Mouse (Mus musculus) CH12.LX (cell line): ENCODE data around the gene Mlana. TPM values are rescaled to one million over a fixed set of nuclear protein-coding genes. Genes with fewer than 3 reads are reported as not detected.

Experiments
- DNase-seq: peaks from one replicate; pipeline ENCODE4 v3.0.0-alpha.2; 2013; ENCODE audit errors: extremely low read depth
- H3K27ac ChIP-seq: 2 replicates; pipeline ENCODE4 v1.5.1; 2012; ENCODE audit warnings: low read depth, mild to moderate bottlenecking, control low read depth, moderate library complexity; ENCODE audit not compliant: insufficient read depth
- H3K27me3 ChIP-seq: replicated peaks from 2 replicates; pipeline ENCODE3; 2012; ENCODE audit warnings: inconsistent platforms
- H3K36me3 ChIP-seq, 2 experiments: replicated peaks in 1 of 2; 2 replicates each; pipeline versions ENCODE3 to v1.6.1; 2012; ENCODE audit warnings: inconsistent platforms in 1 of 2, low read length in 1 of 2, mild to moderate bottlenecking in 1 of 2, mixed read lengths in 1 of 2, moderate library complexity in 1 of 2; ENCODE audit not compliant: control insufficient read depth in 1 of 2, insufficient read depth in 1 of 2
- H3K4me1 ChIP-seq, 2 experiments: 2 replicates each; pipeline ENCODE4 v1.6.1; 2012; ENCODE audit warnings: inconsistent platforms in 1 of 2, moderate library complexity in 1 of 2; ENCODE audit not compliant: insufficient read depth in 2 of 2, control insufficient read depth in 1 of 2
- H3K4me2 ChIP-seq: 2 replicates; pipeline ENCODE4 v1.6.1; 2012; ENCODE audit warnings: low read depth, mild to moderate bottlenecking, control low read depth; ENCODE audit not compliant: poor library complexity, insufficient read depth, severe bottlenecking
- H3K4me3 ChIP-seq, 3 experiments: fragments of 150-350 bp in 1 of 3; sonication (generic) in 1 of 3; replicated peaks in 1 of 3; 2 replicates each; pipeline versions ENCODE3 to v1.5.1; 2011 to 2012; ENCODE audit warnings: low read depth in 2 of 3, low read length in 2 of 3, mild to moderate bottlenecking in 2 of 3, moderate library complexity in 2 of 3, control low read depth in 1 of 3, improper control_type of control experiment in 1 of 3, inconsistent platforms in 1 of 3, mixed read lengths in 1 of 3; ENCODE audit not compliant: poor library complexity in 1 of 3
- H3K79me2 ChIP-seq: replicated peaks from 2 replicates; pipeline ENCODE4 v1.6.1; 2012; ENCODE audit warnings: mild to moderate bottlenecking, moderate library complexity; ENCODE audit not compliant: control insufficient read depth, poor library complexity, insufficient read depth, severe bottlenecking; ENCODE audit errors: extremely low read depth
- H3K9ac ChIP-seq: 2 replicates; pipeline ENCODE4 v1.6.1; 2012; ENCODE audit warnings: low read depth, mild to moderate bottlenecking, control low read depth, moderate library complexity; ENCODE audit not compliant: insufficient read depth
- H3K9me3 ChIP-seq: replicated peaks from 2 replicates; pipeline ENCODE3; 2012; ENCODE audit warnings: low read length, inconsistent platforms, mixed read lengths
- CHD2 ChIP-seq: IDR thresholded peaks from 2 replicates; pipeline ENCODE4 v1.6.1; 2011; ENCODE audit warnings: low read length, improper control_type of control experiment
- CTCF ChIP-seq, 2 experiments: IDR thresholded peaks in 1 of 2; conservative IDR thresholded peaks in 1 of 2; 2 replicates each; pipeline ENCODE4 v1.5.1; 2011 to 2012; ENCODE audit warnings: low read depth in 2 of 2, low read length in 2 of 2, improper control_type of control experiment in 1 of 2, inconsistent platforms in 1 of 2, mild to moderate bottlenecking in 1 of 2, moderate library complexity in 1 of 2
- ELF1 ChIP-seq: IDR thresholded peaks from 2 replicates; pipeline ENCODE4 v1.6.1; 2014; ENCODE audit warnings: low read depth, mild to moderate bottlenecking, inconsistent platforms, low read length, improper control_type of control experiment
- GABPA ChIP-seq: IDR thresholded peaks from 2 replicates; pipeline ENCODE4 v1.6.1; 2012; ENCODE audit warnings: low read depth, low read length, improper control_type of control experiment, inconsistent platforms; ENCODE audit not compliant: insufficient replicate concordance
- HCFC1 ChIP-seq: IDR thresholded peaks from 2 replicates; pipeline ENCODE4 v1.6.1; 2012; ENCODE audit warnings: low read depth, mild to moderate bottlenecking, inconsistent platforms, low read length, improper control_type of control experiment
- JUN ChIP-seq: IDR thresholded peaks from 2 replicates; pipeline ENCODE4 v1.6.1; 2011; ENCODE audit warnings: low read depth, mild to moderate bottlenecking, low read length, improper control_type of control experiment, moderate library complexity; ENCODE audit not compliant: insufficient read depth
- JUND ChIP-seq: conservative IDR thresholded peaks from 2 replicates; pipeline ENCODE4 v1.6.1; 2011; ENCODE audit warnings: low read depth, low read length, improper control_type of control experiment
- KAT2A ChIP-seq: IDR thresholded peaks from 2 replicates; pipeline ENCODE4 v1.6.1; 2012; ENCODE audit warnings: low read length, improper control_type of control experiment, inconsistent platforms; ENCODE audit not compliant: insufficient replicate concordance
- MAFK ChIP-seq: IDR thresholded peaks from 2 replicates; pipeline ENCODE4 v1.6.1; 2011; ENCODE audit warnings: low read length, improper control_type of control experiment; ENCODE audit not compliant: insufficient replicate concordance
- MAX ChIP-seq: IDR thresholded peaks from 2 replicates; pipeline ENCODE4 v1.6.1; 2011; ENCODE audit warnings: low read length, improper control_type of control experiment
- MAZ ChIP-seq: IDR thresholded peaks from 2 replicates; pipeline ENCODE4 v1.6.1; 2012; ENCODE audit warnings: low read depth, mild to moderate bottlenecking, inconsistent platforms, low read length, improper control_type of control experiment, moderate library complexity
- MEF2A ChIP-seq: IDR thresholded peaks from 2 replicates; pipeline ENCODE4 v1.6.1; 2014; ENCODE audit warnings: low read depth, mild to moderate bottlenecking, inconsistent platforms, low read length, improper control_type of control experiment, borderline replicate concordance
- MYC ChIP-seq: IDR thresholded peaks from 2 replicates; pipeline ENCODE4 v1.6.1; 2011; ENCODE audit warnings: low read depth, mild to moderate bottlenecking, improper control_type of control experiment, low read length
- POLR2A ChIP-seq: IDR thresholded peaks from 2 replicates; pipeline ENCODE4 v1.6.1; 2011; ENCODE audit warnings: low read depth, mild to moderate bottlenecking, improper control_type of control experiment, low read length
- RAD21 ChIP-seq: IDR thresholded peaks from 2 replicates; pipeline ENCODE4 v1.6.1; 2011; ENCODE audit warnings: low read depth, mild to moderate bottlenecking, low read length, improper control_type of control experiment, moderate library complexity
- SMC3 ChIP-seq: IDR thresholded peaks from 2 replicates; pipeline ENCODE4 v1.6.1; 2011; ENCODE audit warnings: low read depth, low read length, improper control_type of control experiment
- TBP ChIP-seq: conservative IDR thresholded peaks from 2 replicates; pipeline ENCODE4 v1.6.1; 2011; ENCODE audit warnings: low read depth, low read length, improper control_type of control experiment
- USF2 ChIP-seq: conservative IDR thresholded peaks from 2 replicates; pipeline ENCODE4 v1.6.1; 2011; ENCODE audit warnings: low read depth, low read length, improper control_type of control experiment
- ZKSCAN1 ChIP-seq: IDR thresholded peaks from 2 replicates; pipeline ENCODE4 v1.6.1; 2012; ENCODE audit warnings: low read depth, inconsistent platforms, low read length, improper control_type of control experiment, borderline replicate concordance
- ZNF384 ChIP-seq: IDR thresholded peaks from 2 replicates; pipeline ENCODE4 v1.6.1; 2012; ENCODE audit warnings: low read depth, low read length, improper control_type of control experiment, inconsistent platforms
- dilution Hi-C: fragments of 300-500 bp; cut with MboI; formaldehyde crosslinking; loops from 2 replicates; pipeline ENCODE4 v1.14.3; 2020; ENCODE audit warnings: low sequenced_read_pairs; ENCODE audit not compliant: extremely low pct_unique_long_range_greater_than_20kb, extremely low pct_ligation_motif_present
- in situ Hi-C: fragments of 300-500 bp; cut with MboI; formaldehyde crosslinking; loops from 3 replicates; pipeline ENCODE4 v1.14.3; 2019; ENCODE audit warnings: low sequenced_read_pairs, low pct_ligation_motif_present, low pct_unique_long_range_greater_than_20kb, mixed read lengths
- polyA plus RNA-seq: library from polyadenylated mRNA; unstranded; fragments of >175 nt; gene quantifications from 2 replicates; pipeline ENCODE4 v1.2.1, GENCODE M21; 2012; ENCODE audit warnings: low read depth; ENCODE audit not compliant: insufficient read length
- total RNA-seq, 2 experiments: library from RNA; depleted of rRNA; stranded (reverse); fragments of 300-350 nt in 1 of 2; fragments of >200 nt in 1 of 2; gene quantifications; 2 replicates each; pipeline ENCODE4 v1.2.3; 2012 to 2014

The Mlana gene
- total and polyA plus RNA-seq, 3 experiments, result not detected

DNA sequence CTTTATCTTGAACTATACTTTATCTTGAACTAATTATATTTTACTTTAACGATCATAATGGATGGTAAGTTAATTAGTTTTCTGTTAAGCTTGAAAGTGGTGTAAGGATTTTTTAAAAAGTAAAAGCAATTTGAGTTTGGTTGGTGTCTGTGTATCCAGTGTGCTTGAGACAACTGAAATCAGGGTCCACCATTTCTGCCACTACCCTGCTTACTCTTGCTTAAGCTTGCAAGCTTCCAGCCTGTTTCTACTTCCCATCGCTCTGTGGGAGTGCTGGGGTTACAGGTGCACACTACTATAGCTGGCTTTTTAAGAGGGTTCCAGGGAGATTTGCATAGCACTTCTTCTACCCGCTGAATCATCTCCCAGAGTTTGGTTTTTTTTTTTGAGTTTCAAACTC is 11.8 kb downstream of the Mlana start:
- no peak overlapping the region for H3K4me2 ChIP-seq
- peaks cover 0 to 4% of the 10 kb centered on the region in 2 experiments for H3K36me3 ChIP-seq
- peak; percentile 4 for DNase-seq
- no peaks in the 10 kb centered on the region for H3K79me2 ChIP-seq
- in situ Hi-C loops (loop anchor here (10.0 kb wide), 1 partner anchor 105 kb away; the partner anchor contains the start of gene Ranbp6), dilution Hi-C loops (no loop called here)
- H3K4me3 ChIP-seq, result no peak overlapping the region
- TF ChIP-seq TBP, result no peak
- peak; percentile 80 for TF ChIP-seq ZNF384
- H3K27ac ChIP-seq, result no peak overlapping the region
- peaks cover 11 to 39% of the 10 kb centered on the region in 2 experiments for H3K4me1 ChIP-seq
- no peaks in the 10 kb centered on the region for H3K9me3 ChIP-seq
- no peaks in the 10 kb centered on the region for H3K27me3 ChIP-seq
- H3K9ac ChIP-seq, result no peak overlapping the region

DNA sequence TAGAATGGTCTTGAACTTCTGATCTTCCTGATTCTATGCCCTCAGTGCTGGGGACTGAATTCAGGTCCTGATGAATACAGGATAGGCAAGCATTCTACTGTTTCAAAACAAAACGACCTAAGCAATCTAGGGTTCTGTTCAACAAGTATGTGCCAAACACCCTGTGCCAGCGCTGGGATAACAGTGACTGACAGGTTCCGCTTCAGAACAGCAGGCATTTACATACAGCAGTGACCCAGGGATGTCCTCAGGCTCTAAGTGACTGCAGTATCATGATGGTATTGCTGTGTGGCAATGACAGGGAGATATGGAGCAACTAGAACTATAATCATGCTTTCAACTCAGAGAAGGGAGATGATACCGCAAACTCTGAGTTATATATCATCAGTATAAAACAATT is 15.8 kb downstream of the Mlana start:
- no peaks in the 10 kb centered on the region for H3K27me3 ChIP-seq
- dilution Hi-C loops (no loop called here), in situ Hi-C loops (no loop called here)
- no peak for TF ChIP-seq HCFC1
- no peak for TF ChIP-seq MYC
- no peak for TF ChIP-seq MEF2A
- TF ChIP-seq TBP, result no peak
- TF ChIP-seq RAD21, result no peak
- no peak for TF ChIP-seq GABPA
- TF ChIP-seq SMC3, result no peak
- TF ChIP-seq USF2, result no peak
- TF ChIP-seq MAX, result no peak
- TF ChIP-seq JUND, result no peak
- TF ChIP-seq ELF1, result no peak
- no peak overlapping the region for H3K4me3 ChIP-seq
- no peak overlapping the region for H3K4me2 ChIP-seq
- no peak overlapping the region for H3K9ac ChIP-seq
- no peaks in the 10 kb centered on the region for H3K9me3 ChIP-seq
- peaks cover 8 to 30% of the 10 kb centered on the region in 2 experiments for H3K36me3 ChIP-seq
- H3K79me2 ChIP-seq, result no peaks in the 10 kb centered on the region
- DNase-seq, result no peak
- H3K27ac ChIP-seq, result no peak overlapping the region
- peaks cover 7 to 24% of the 10 kb centered on the region in 2 experiments for H3K4me1 ChIP-seq

DNA sequence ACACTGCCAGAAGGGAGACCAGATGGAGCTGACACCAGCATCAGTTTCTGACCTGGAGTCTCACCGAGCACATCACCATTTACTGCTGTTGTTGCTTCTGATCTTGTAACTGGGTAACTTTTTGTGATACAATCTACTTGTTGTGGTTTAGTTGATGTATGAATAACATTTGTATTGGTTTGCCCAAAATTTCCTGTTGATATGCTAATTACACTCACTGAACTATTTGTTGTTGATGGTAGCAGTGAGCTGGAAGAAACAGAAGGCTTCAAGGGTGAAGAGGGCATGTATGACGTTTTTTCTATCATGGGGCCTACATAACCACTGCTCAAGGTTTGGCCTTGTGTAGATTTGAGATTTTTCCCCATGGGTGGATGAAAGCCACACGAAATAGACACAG is 20.2 kb downstream of the Mlana start:
- Histone ChIP-seq H3K9ac (no peak overlapping the region), H3K79me2 (no peaks in the 10 kb centered on the region), H3K36me3 (peaks cover 16 to 46% of the 10 kb centered on the region in 2 experiments), H3K4me2 (no peak overlapping the region), H3K27me3 (no peaks in the 10 kb centered on the region), H3K27ac (no peak overlapping the region), H3K4me3 (no peak overlapping the region), H3K4me1 (peaks cover 3 to 4% of the 10 kb centered on the region in 2 experiments; a peak in 2 of 4 replicates), H3K9me3 (no peaks in the 10 kb centered on the region)
- in situ Hi-C loops (no loop called here), dilution Hi-C loops (no loop called here)
- no peak for DNase-seq
- no peak for TF ChIP-seq ZNF384
- TF ChIP-seq KAT2A, result no peak
- no peak for TF ChIP-seq POLR2A
- no peak for TF ChIP-seq CTCF (conservative IDR thresholded peaks at IDR 0.05 in 1 of 2, IDR thresholded peaks at IDR 0.05 in 1 of 2; ENCODE audit: low read depth in 2 of 2, low read length in 2 of 2)
- TF ChIP-seq JUN, result no peak
- no peak for TF ChIP-seq TBP
- TF ChIP-seq MEF2A, result no peak
- TF ChIP-seq CHD2, result no peak
- TF ChIP-seq MAZ, result no peak
- no peak for TF ChIP-seq JUND
- TF ChIP-seq ELF1, result no peak
- TF ChIP-seq MAFK, result no peak
- no peak for TF ChIP-seq ZKSCAN1
